Mouse (Mus musculus) lung, embryonic 16.5 days (tissue): ENCODE measurements around the gene Amigo2. TPM values are rescaled to one million over a fixed set of nuclear protein-coding genes. Genes with fewer than 3 reads are reported as not detected.

Experiments used
- ATAC-seq: fragments of 200-750 bp; cut with Nextera tagmentation; 2 replicates; pipeline ENCODE4 v1.8.0; 2017; ENCODE audit warnings: low read depth, mild to moderate bottlenecking, moderate library complexity
- H3K27ac ChIP-seq: fragments of 300-500 bp; sonication (generic); 2 replicates; pipeline ENCODE4 v1.5.1; 2014; ENCODE audit warnings: mild to moderate bottlenecking, control low read depth, low read length
- H3K27me3 ChIP-seq: fragments of 300-500 bp; sonication (generic); 2 replicates; pipeline ENCODE4 v1.6.1; 2014; ENCODE audit warnings: low read depth, low read length, mixed read lengths; ENCODE audit not compliant: control insufficient read depth, insufficient read depth
- H3K36me3 ChIP-seq: fragments of 300-500 bp; sonication (generic); 2 replicates; pipeline ENCODE4 v1.6.1; 2014; ENCODE audit warnings: low read length; ENCODE audit not compliant: control insufficient read depth, insufficient read depth
- H3K4me1 ChIP-seq: fragments of 300-500 bp; sonication (generic); replicated peaks from 2 replicates; pipeline ENCODE4 v1.6.1; 2014; ENCODE audit warnings: low read length, mixed read lengths; ENCODE audit not compliant: control insufficient read depth, insufficient read depth
- H3K4me2 ChIP-seq: fragments of 300-500 bp; sonication (generic); 2 replicates; pipeline ENCODE4 v1.6.1; 2014; ENCODE audit warnings: low read depth, low read length, control low read depth
- H3K4me3 ChIP-seq: fragments of 300-500 bp; sonication (generic); 2 replicates; pipeline ENCODE4 v1.5.1; 2014; ENCODE audit warnings: mild to moderate bottlenecking, low read length, control low read depth
- H3K9ac ChIP-seq: fragments of 300-500 bp; sonication (generic); 2 replicates; pipeline ENCODE4 v1.6.1; 2014; ENCODE audit warnings: low read length, control low read depth
- H3K9me3 ChIP-seq: fragments of 300-500 bp; sonication (generic); 2 replicates; pipeline ENCODE4 v1.6.1; 2016; ENCODE audit warnings: low read length; ENCODE audit not compliant: control insufficient read depth
- WGBS: fragments of 180-500 bp; shearing (Covaris S2); extraction: QIAGEN DNeasy Blood & Tissue Kit; methylation state at CpG from one replicate; pipeline ENCODE4 v1.1.7; 2014; 5-methylcytosine and 5-hydroxymethylcytosine counted together
- polyA plus RNA-seq: library from polyadenylated mRNA; unstranded; fragments of >200 nt; fragmentation: Nextera tagmentation; extraction: Ambion mirVana; gene quantifications from 2 replicates; pipeline ENCODE4 v1.2.1, GENCODE M21; 2015

Amigo2 gene
- 4.6 and 5.2 TPM in 2 replicates for polyA plus RNA-seq

GRCm38 (mm10) chr15:97246911-97247790 lies at the start of gene Amigo2, which contains the start of gene Pced1b:
Amigo2 (minus strand) TSS chr15:97247287.
Pced1b (plus strand) TSS chr15:97247107.
- peak within 1 kb of the TSS; percentile 69 for H3K4me2 ChIP-seq
- H3K27ac ChIP-seq = peak within 1 kb of the TSS; percentile 78
- H3K4me3 ChIP-seq = peak within 1 kb of the TSS; percentile 71
- WGBS = under 1% methylated on average over 63 of the region's 125 CpGs
- H3K27me3 ChIP-seq = peaks cover 7% of the 10 kb centered on the region
- 0 out of 2 replicates have a peak, but pooled peaks cover 4% of the 10 kb centered on the region for H3K4me1 ChIP-seq
- H3K9ac ChIP-seq = peak within 1 kb of the TSS; percentile 93
- ATAC-seq = peak; percentile 92
- no peaks in the 10 kb centered on the region for H3K36me3 ChIP-seq
- H3K9me3 ChIP-seq = no peaks in the 10 kb centered on the region

- 81% methylated on average over 21 of the region's 21 CpGs for WGBS
- Histone ChIP-seq H3K36me3 (no peaks in the 10 kb centered on the region), H3K9me3 (no peaks in the 10 kb centered on the region), H3K4me3 (no peak overlapping the region), H3K4me2 (no peak overlapping the region), H3K9ac (no peak overlapping the region), H3K27me3 (no peaks in the 10 kb centered on the region), H3K4me1 (no peaks in the 10 kb centered on the region), H3K27ac (no peak overlapping the region)
- no peak for ATAC-seq
These were observed 44.4 kb upstream of the Amigo2 start for GRCm38 (mm10) chr15:97291291-97292050.

GRCm38 (mm10) chr15:97290351-97290750 lies 43.3 kb upstream of the Amigo2 start:
- no peak overlapping the region for H3K4me3 ChIP-seq
- H3K27me3 ChIP-seq = no peaks in the 10 kb centered on the region
- no peak overlapping the region for H3K27ac ChIP-seq
- H3K36me3 ChIP-seq = no peaks in the 10 kb centered on the region
- no peaks in the 10 kb centered on the region for H3K9me3 ChIP-seq
- H3K4me1 ChIP-seq = no peaks in the 10 kb centered on the region
- ATAC-seq = no peak
- no peak overlapping the region for H3K9ac ChIP-seq
- 89% methylated on average over 6 of the region's 6 CpGs for WGBS
- no peak overlapping the region for H3K4me2 ChIP-seq

- Histone ChIP-seq H3K9ac (no peak overlapping the region), H3K36me3 (no peaks in the 10 kb centered on the region), H3K4me3 (no peak overlapping the region), H3K9me3 (no peaks in the 10 kb centered on the region), H3K4me1 (no peaks in the 10 kb centered on the region), H3K4me2 (no peak overlapping the region), H3K27ac (no peak overlapping the region), H3K27me3 (no peaks in the 10 kb centered on the region)
- ATAC-seq = 0 out of 2 replicates have a peak, but pooled peaks have one; percentile 45
- WGBS = 51% methylated on average over 4 of the region's 4 CpGs
These were observed 42.1 kb upstream of the Amigo2 start for GRCm38 (mm10) chr15:97289176-97289575.

- no peak overlapping the region for H3K27ac ChIP-seq
- no peak overlapping the region for H3K9ac ChIP-seq
- H3K4me2 ChIP-seq = no peak overlapping the region
- 60% methylated on average over 13 of the region's 13 CpGs for WGBS
- no peaks in the 10 kb centered on the region for H3K27me3 ChIP-seq
- H3K4me3 ChIP-seq = no peak overlapping the region
- ATAC-seq = no peak
- no peaks in the 10 kb centered on the region for H3K9me3 ChIP-seq
- no peaks in the 10 kb centered on the region for H3K36me3 ChIP-seq
- H3K4me1 ChIP-seq = no peaks in the 10 kb centered on the region
These were observed 41.6 kb upstream of the Amigo2 start for GRCm38 (mm10) chr15:97288690-97289089.

- Histone ChIP-seq H3K4me1 (peaks cover 3% of the 10 kb centered on the region; the same call in 1 of the 2 replicates), H3K36me3 (no peaks in the 10 kb centered on the region), H3K4me3 (no peak overlapping the region), H3K9ac (no peak overlapping the region), H3K4me2 (no peak overlapping the region), H3K27ac (no peak overlapping the region), H3K27me3 (no peaks in the 10 kb centered on the region), H3K9me3 (no peaks in the 10 kb centered on the region)
- ATAC-seq = no peak
- 83% methylated on average over 5 of the region's 5 CpGs for WGBS
These were observed 40.5 kb upstream of the Amigo2 start for GRCm38 (mm10) chr15:97287436-97288143.

- H3K9ac ChIP-seq = no peak overlapping the region
- H3K9me3 ChIP-seq = no peaks in the 10 kb centered on the region
- H3K4me3 ChIP-seq = no peak overlapping the region
- no peaks in the 10 kb centered on the region for H3K36me3 ChIP-seq
- no peak overlapping the region for H3K27ac ChIP-seq
- no peak for ATAC-seq
- no peaks in the 10 kb centered on the region for H3K27me3 ChIP-seq
- peaks cover 3% of the 10 kb centered on the region; the same call in 1 of the 2 replicates for H3K4me1 ChIP-seq
- WGBS = 80% methylated on average over 10 of the region's 10 CpGs
- H3K4me2 ChIP-seq = no peak overlapping the region
These were observed 39.6 kb upstream of the Amigo2 start for GRCm38 (mm10) chr15:97286731-97287130.

GRCm38 (mm10) chr15:97285665-97286212 lies 38.7 kb upstream of the Amigo2 start:
- H3K27ac ChIP-seq = no peak overlapping the region
- H3K9ac ChIP-seq = no peak overlapping the region
- H3K27me3 ChIP-seq = no peaks in the 10 kb centered on the region
- no peaks in the 10 kb centered on the region for H3K36me3 ChIP-seq
- H3K4me2 ChIP-seq = no peak overlapping the region
- peaks cover 8% of the 10 kb centered on the region; the same call in 1 of the 2 replicates for H3K4me1 ChIP-seq
- ATAC-seq = no peak
- H3K4me3 ChIP-seq = no peak overlapping the region
- H3K9me3 ChIP-seq = no peaks in the 10 kb centered on the region
- 86% methylated on average over 10 of the region's 10 CpGs for WGBS
